Mouse (Mus musculus) hindbrain, embryonic 14.5 days (tissue): ENCODE data around the gene Upk2. TPM values are rescaled to one million over a fixed set of nuclear protein-coding genes. Genes with fewer than 3 reads are reported as not detected.

Source experiments
- ATAC-seq: fragments of 200-750 bp; cut with Nextera tagmentation; 2 replicates; pipeline ENCODE4 v1.8.0; 2017; ENCODE audit warnings: moderate number of reproducible peaks, mild to moderate bottlenecking, moderate TSS enrichment, moderate library complexity; ENCODE audit not compliant: low FRiP score
- DNase-seq: peaks from one replicate; pipeline ENCODE4 v3.0.0-alpha.2; 2015; ENCODE audit warnings: low spot score
- H3K27ac ChIP-seq: fragments of 300-500 bp; sonication (generic); 2 replicates; pipeline ENCODE4 v1.5.1; 2014; ENCODE audit warnings: mild to moderate bottlenecking, moderate library complexity
- H3K27me3 ChIP-seq: fragments of 300-500 bp; sonication (generic); 2 replicates; pipeline ENCODE4 v1.6.1; 2014; ENCODE audit warnings: mild to moderate bottlenecking, low read length, mixed read lengths; ENCODE audit not compliant: control insufficient read depth, insufficient read depth
- H3K36me3 ChIP-seq: fragments of 300-500 bp; sonication (generic); replicated peaks from 2 replicates; pipeline ENCODE4 v1.6.1; 2014; ENCODE audit not compliant: control insufficient read depth, insufficient read depth
- H3K4me1 ChIP-seq: fragments of 300-500 bp; sonication (generic); replicated peaks from 2 replicates; pipeline ENCODE4 v1.6.1; 2014; ENCODE audit warnings: antibody characterized with exemption, low read length, mixed read lengths; ENCODE audit not compliant: control insufficient read depth, insufficient read depth
- H3K4me2 ChIP-seq: fragments of 300-500 bp; sonication (generic); replicated peaks from 2 replicates; pipeline ENCODE4 v1.6.1; 2014; ENCODE audit warnings: mild to moderate bottlenecking, moderate library complexity
- H3K4me3 ChIP-seq: fragments of 300-500 bp; sonication (generic); replicated peaks from 2 replicates; pipeline ENCODE4 v1.5.1; 2014; ENCODE audit warnings: mild to moderate bottlenecking, low read length
- H3K9ac ChIP-seq: fragments of 300-500 bp; sonication (generic); 2 replicates; pipeline ENCODE4 v1.6.1; 2014
- H3K9me3 ChIP-seq: fragments of 300-500 bp; sonication (generic); 2 replicates; pipeline ENCODE4 v1.6.1; 2016; ENCODE audit warnings: low read length; ENCODE audit not compliant: control insufficient read depth
- WGBS: fragments of 180-500 bp; shearing (Covaris S2); extraction: QIAGEN DNeasy Blood & Tissue Kit; methylation state at CpG from one replicate; pipeline ENCODE4 v1.1.7; 2014; 5-methylcytosine and 5-hydroxymethylcytosine counted together
- polyA plus RNA-seq: library from polyadenylated mRNA; unstranded; fragments of >200 nt; fragmentation: Nextera tagmentation; extraction: Ambion mirVana; gene quantifications from 2 replicates; pipeline ENCODE4 v1.2.1, GENCODE M21; 2014

Gene Upk2
- polyA plus RNA-seq, 1 experiment from 2014 or later, result not detected

DNA sequence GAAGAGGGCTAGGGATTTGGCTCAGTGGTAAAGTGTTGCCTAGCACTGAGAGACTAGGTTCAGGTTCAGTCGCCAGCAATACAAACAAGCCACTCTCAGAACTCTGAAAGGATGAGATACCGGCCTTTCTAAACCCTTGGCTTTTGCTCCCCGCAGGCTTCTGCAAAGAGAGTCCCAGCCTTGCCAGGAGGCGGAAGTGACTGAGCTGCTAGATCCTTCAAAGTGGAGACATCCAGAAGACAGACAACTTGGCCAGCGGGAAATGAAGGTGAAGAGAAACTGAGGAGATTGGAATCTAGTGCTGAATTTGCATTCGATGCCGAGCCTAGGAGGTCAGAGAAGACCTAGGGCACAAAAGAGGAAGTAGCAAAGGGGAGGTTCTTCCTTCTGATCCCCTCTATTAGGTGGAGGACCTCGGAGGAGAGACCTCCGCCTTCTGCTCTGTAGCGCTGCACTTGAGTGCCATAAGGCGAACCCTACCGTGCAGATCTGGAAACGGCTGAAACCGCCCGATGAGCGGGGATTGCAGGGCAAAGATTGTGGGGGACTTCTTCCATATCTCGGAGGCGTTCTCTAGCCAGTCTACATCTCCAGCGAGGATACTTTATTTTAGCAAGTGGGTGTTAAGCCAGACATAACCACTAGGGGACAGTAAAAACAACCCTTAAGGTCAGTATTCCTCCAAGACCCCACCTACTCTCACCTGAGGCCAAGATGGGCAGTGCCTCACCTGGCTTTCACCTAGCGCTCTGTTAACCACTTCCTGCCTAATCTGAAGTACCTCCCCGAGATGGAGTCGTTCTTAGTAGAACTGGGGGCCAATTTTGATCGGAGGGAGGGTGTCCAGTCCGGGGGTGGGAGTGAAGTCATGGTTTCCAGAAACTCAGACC is 22.8 kb upstream of the Upk2 start:
- peaks cover 25% of the 10 kb centered on the region for H3K4me1 ChIP-seq
- peak; percentile 83 for DNase-seq
- H3K27ac ChIP-seq, result peak overlapping the region; percentile 98
- no peaks in the 10 kb centered on the region for H3K36me3 ChIP-seq
- H3K27me3 ChIP-seq, result no peaks in the 10 kb centered on the region
- WGBS, result 6% methylated on average over 24 of the region's 24 CpGs
- H3K4me3 ChIP-seq, result peak overlapping the region; percentile 56
- no peaks in the 10 kb centered on the region for H3K9me3 ChIP-seq
- no peak for ATAC-seq
- peak overlapping the region; percentile 78 for H3K4me2 ChIP-seq
- H3K9ac ChIP-seq, result peak overlapping the region; percentile 81

DNA sequence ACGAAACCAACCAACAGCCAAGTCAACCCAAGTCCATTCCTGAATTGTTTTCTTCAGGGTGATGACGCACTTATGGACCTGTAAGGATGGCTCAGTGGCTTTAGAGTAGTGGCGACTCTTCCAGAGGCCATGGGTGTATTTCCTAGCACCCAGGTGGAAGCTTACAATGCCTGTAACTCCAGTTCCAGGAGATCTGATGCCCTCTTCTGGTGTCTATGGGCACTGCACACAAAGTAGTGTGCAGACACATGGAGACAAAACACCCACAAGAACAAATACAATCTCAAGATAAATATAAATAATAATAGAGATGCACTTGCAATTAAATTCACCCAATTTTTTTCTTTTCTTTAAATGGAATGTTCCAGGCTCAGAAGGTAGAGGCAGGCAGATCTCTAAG is 21.2 kb upstream of the Upk2 start:
- no peak overlapping the region for H3K4me3 ChIP-seq
- no peaks in the 10 kb centered on the region for H3K9me3 ChIP-seq
- H3K4me1 ChIP-seq, result peaks cover 16% of the 10 kb centered on the region
- H3K27ac ChIP-seq, result no peak overlapping the region
- 97% methylated on average over 3 of the region's 3 CpGs for WGBS
- H3K36me3 ChIP-seq, result no peaks in the 10 kb centered on the region
- DNase-seq, result no peak
- no peak for ATAC-seq
- H3K27me3 ChIP-seq, result no peaks in the 10 kb centered on the region
- no peak overlapping the region for H3K9ac ChIP-seq
- H3K4me2 ChIP-seq, result no peak overlapping the region

DNA sequence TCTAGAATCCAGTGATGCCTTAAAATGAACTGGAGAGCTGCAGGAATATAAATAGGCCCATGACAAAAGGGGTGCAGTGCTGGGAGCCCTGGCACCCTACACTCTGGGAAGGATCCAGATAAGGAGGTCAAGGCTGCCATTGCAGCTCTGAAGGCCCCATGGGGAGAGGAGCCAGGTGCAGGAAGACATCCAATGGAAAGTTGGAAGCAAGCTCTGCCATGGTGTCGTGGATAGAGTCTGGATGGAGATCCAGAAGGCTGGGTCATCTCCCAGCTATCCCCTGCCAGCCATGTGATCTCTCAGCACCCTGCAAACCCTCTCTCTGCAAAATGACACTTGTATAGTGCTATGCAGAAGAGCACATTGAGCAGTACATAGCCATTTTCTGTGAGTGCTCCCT is 19.6 kb upstream of the Upk2 start:
- no peaks in the 10 kb centered on the region for H3K36me3 ChIP-seq
- no peaks in the 10 kb centered on the region for H3K27me3 ChIP-seq
- no peak for DNase-seq
- no peak overlapping the region for H3K4me2 ChIP-seq
- WGBS, result 52% methylated on average over 1 of the region's 1 CpGs
- no peak for ATAC-seq
- no peaks in the 10 kb centered on the region for H3K9me3 ChIP-seq
- H3K9ac ChIP-seq, result no peak overlapping the region
- H3K4me3 ChIP-seq, result no peak overlapping the region
- H3K27ac ChIP-seq, result no peak overlapping the region
- H3K4me1 ChIP-seq, result peaks cover 10% of the 10 kb centered on the region

DNA sequence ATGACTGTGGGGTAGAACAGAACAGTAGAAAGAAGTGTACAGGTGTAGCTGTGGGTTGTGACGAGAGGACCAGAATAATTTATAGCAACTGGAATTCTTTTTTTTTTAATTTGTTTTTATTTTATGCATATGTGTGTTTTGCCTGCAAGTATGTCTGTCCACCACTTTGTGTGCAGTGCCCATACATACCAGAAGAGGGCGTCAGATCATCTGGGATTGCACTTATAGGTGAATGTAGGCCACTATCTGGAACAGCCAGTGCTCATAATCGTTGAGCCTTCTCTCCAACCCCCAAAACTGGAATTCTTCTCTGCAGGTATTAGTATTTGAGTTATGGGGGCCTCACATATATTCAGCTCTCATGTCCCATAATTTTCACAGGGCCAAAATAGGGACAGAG is 18.4 kb upstream of the Upk2 start:
- DNase-seq, result no peak
- ATAC-seq, result no peak

DNA sequence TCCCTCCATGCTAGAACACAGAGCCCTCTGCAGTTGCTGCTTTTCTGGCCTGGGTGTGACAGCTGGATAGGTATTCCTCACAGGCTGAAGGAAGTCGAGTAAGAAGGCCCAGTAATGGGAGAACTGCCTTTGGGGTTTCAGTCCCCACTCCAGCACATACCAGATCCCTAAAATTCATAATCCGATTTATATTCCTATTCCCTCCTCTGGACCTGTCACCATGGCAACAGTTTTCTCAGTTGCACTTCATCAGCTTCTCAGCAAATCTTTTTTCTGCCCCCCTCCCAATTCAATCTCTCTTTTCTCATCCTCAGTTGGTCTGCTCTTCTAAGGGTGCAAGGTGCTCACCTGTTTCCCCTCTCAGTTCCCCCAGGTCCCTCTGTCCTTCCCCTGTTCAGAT is 14.0 kb upstream of the Upk2 start:
- Histone ChIP-seq H3K36me3 (no peaks in the 10 kb centered on the region), H3K4me1 (peaks cover 6% of the 10 kb centered on the region; the same call in 1 of the 2 replicates), H3K9ac (no peak overlapping the region), H3K27me3 (no peaks in the 10 kb centered on the region), H3K4me3 (no peak overlapping the region), H3K9me3 (no peaks in the 10 kb centered on the region), H3K27ac (no peak overlapping the region), H3K4me2 (no peak overlapping the region)
- WGBS, result 48% methylated on average over 2 of the region's 2 CpGs
- DNase-seq (no peak), ATAC-seq (no peak)

More for the DNA sequence above, 18.4 kb upstream of the Upk2 start:
- H3K4me1 ChIP-seq, result peaks cover 13% of the 10 kb centered on the region
- no peak overlapping the region for H3K9ac ChIP-seq
- no peaks in the 10 kb centered on the region for H3K9me3 ChIP-seq
- H3K4me2 ChIP-seq, result no peak overlapping the region
- H3K36me3 ChIP-seq, result no peaks in the 10 kb centered on the region
- no peak overlapping the region for H3K27ac ChIP-seq
- 73% methylated on average over 3 of the region's 3 CpGs for WGBS
- H3K27me3 ChIP-seq, result no peaks in the 10 kb centered on the region
- H3K4me3 ChIP-seq, result no peak overlapping the region

DNA sequence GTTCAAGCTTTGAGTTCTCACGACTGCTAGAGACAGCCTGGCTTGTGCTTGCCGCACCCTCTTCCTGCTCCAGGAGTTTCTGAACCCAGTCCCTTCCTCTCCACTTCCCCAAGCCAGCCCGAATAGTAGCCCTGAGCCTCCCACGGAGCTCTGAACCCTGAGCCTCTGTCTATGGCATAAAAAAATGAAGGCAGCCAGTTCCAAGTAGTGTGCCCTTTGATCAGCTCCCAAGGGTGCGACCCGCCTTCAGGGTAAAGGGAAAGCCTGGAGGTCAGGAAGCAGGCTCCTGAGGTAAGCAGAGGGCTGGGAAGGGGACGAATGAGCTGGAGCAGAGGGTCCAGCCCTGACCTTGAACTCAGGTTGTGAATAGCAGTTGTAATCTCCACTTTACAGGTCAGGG is 13.4 kb upstream of the Upk2 start:
- 60% methylated on average over 7 of the region's 7 CpGs for WGBS
- H3K27ac ChIP-seq, result no peak overlapping the region
- H3K4me3 ChIP-seq, result no peak overlapping the region
- H3K36me3 ChIP-seq, result no peaks in the 10 kb centered on the region
- DNase-seq (no peak), ATAC-seq (no peak)
- H3K9me3 ChIP-seq, result no peaks in the 10 kb centered on the region
- peaks cover 6% of the 10 kb centered on the region; the same call in 1 of the 2 replicates for H3K4me1 ChIP-seq
- H3K4me2 ChIP-seq, result no peak overlapping the region
- H3K27me3 ChIP-seq, result no peaks in the 10 kb centered on the region
- no peak overlapping the region for H3K9ac ChIP-seq

DNA sequence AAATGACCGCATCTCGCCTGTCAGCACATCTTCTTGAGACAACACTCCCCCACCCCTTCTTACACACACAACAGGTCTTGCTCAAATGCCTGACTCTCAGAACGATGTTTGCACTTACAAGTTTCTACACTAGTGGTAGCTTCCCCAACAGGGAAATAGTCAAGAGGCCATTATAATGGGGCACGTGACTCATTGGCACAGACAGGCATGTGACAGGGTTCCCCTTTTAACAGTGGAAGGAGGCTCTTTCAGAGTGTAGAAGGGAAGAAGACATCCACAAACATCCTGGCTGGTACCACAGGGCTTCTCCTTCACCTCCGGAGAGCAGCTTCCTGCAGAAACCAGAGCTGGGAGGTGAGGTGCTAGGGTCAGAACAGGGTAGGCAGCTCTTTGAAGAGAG is 7.2 kb upstream of the Upk2 start:
- no peak overlapping the region for H3K4me2 ChIP-seq
- peaks cover 12% of the 10 kb centered on the region for H3K4me1 ChIP-seq
- DNase-seq (no peak), ATAC-seq (no peak)
- no peak overlapping the region for H3K9ac ChIP-seq
- no peak overlapping the region for H3K4me3 ChIP-seq
- no peaks in the 10 kb centered on the region for H3K27me3 ChIP-seq
- H3K27ac ChIP-seq, result no peak overlapping the region
- H3K36me3 ChIP-seq, result no peaks in the 10 kb centered on the region
- WGBS, result 89% methylated on average over 5 of the region's 5 CpGs
- no peaks in the 10 kb centered on the region for H3K9me3 ChIP-seq

DNA sequence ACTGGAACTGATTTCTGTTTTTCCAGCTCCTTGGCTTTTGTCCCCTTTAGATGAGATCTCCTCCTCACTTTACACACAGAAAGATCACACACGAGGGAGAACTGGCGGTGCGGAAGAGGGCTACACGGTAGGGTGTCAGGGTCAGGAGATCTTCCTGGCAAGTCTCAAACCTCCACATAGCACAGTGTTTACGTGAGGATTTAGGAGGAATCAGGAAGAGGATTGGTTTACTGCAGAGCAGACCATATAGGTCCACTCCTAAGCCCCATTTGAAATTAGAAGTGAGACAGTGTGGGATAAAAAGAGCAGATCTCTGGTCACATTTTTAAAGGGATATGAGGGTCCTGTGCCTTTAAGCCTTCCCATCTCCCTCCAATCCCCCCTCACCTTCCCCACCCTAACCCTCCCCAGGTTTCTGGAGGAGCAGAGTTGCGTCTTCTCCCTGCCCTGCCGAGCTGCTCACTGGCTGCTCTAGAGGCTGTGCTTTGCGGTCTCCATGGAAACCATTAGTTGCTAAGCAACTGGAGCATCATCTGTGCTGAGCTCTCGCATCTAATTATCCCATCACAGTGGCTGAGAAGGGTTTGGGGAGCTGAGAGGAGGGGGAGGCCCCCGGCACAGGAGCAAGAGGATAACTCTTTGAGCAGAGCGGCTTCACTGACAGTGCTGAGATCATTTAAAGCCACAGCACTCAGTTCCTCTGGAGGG is 2.4 kb upstream of the Upk2 start:
- 3% methylated on average over 11 of the region's 11 CpGs for WGBS
- Histone ChIP-seq H3K9me3 (no peaks in the 10 kb centered on the region), H3K4me2 (peak overlapping the region; percentile 45), H3K4me3 (no peak overlapping the region), H3K36me3 (no peaks in the 10 kb centered on the region), H3K9ac (peak overlapping the region; percentile 41), H3K27me3 (peaks cover 5% of the 10 kb centered on the region; the same call in 1 of the 2 replicates), H3K27ac (peak overlapping the region; percentile 92), H3K4me1 (peaks cover 31% of the 10 kb centered on the region)
- ATAC-seq (peak; percentile 96), DNase-seq (peak; percentile 97)

DNA sequence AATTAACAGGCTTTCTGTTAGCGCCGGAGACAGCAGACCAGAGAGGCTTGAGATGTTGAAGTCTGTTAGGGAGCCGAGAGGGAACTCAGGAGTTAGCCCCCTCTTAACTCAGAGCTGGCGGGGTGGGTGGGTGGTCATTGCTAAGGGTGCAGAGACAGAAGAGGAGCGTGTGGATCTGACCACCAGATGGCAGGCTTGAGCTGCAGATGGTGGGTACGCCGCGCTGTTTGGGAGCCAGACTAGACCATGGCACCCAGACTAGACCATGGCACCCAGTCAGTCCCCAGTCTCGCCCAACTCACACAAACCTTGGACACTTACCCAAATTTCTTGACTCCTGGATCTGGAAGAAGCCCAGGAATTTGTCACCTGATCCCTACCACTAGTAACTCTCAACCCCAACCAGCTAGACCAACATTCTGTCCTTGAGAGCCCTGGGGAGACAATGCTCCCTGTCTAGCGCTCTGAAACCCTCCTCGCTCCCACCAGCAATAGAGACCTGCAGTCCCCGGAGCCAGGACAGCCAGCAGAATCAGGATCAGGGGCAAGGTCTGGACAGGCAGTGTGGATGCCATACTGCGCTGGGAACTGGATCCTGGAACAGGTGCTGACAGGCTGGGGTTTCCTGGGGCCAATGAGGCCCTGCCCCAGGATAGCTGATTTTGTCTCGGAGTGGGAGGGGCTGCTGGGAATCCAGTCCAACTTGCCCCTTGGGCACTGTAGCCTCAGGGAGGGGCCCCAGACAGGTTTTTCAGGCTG is 465 bp downstream of the Upk2 start:
- H3K36me3 ChIP-seq, result no peaks in the 10 kb centered on the region

More for the DNA sequence above, 465 bp downstream of the Upk2 start:
- no peak overlapping the region for H3K9ac ChIP-seq
- no peak overlapping the region for H3K4me2 ChIP-seq
- no peak overlapping the region for H3K4me3 ChIP-seq
- H3K27ac ChIP-seq, result no peak overlapping the region
- ATAC-seq, result peak; percentile 77; the same call in 1 of the 2 replicates
- H3K4me1 ChIP-seq, result peaks cover 31% of the 10 kb centered on the region
- DNase-seq, result peak; percentile 94
- H3K27me3 ChIP-seq, result peaks cover 5% of the 10 kb centered on the region; the same call in 1 of the 2 replicates
- H3K9me3 ChIP-seq, result no peaks in the 10 kb centered on the region
- 10% methylated on average over 14 of the region's 14 CpGs for WGBS
